Mouse (Mus musculus): ENCODE results near the gene Ankrd28. TPM values are rescaled to one million over a fixed set of nuclear protein-coding genes. Genes with fewer than 3 reads are reported as not detected.
"Not testable (repeated sequence)": the region's sequence is repeated elsewhere in the genome, so short reads cannot be mapped to it uniquely, and the experiment has no call there.

The Ankrd28 gene
- total RNA-seq, 2 experiments from 2014 or later: 21.4 to 26.2 TPM

DNA sequence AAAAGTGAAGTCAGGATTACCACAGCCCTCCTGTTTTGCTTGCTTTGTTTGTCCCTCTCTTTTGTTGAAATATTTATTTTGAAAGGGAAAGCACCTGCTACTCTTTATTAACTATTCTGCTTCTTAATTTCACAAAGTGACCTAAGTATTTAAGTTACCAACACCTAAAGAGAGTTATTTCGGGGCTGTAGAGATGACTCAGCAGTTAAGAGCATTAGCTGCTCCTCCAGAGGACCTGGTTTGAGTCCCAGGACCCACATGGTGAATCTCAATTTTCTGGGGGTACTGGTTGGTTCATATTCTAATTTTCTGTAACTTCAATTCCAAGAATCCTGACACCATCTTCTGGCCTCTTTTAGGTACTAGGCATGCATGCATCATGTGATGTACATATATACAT, 34.9 kb downstream of the Ankrd28 start:
- no peak for ATAC-seq (replicated peaks; ENCODE audit: low FRiP score, poor library complexity, severe bottlenecking)

GRCm38 (mm10) chr14:31794776-31795126, 35.7 kb downstream of the Ankrd28 start:
- ATAC-seq (replicated peaks; ENCODE audit: low FRiP score, poor library complexity, severe bottlenecking): no peak

GRCm38 (mm10) chr14:31793979-31794775, 36.3 kb downstream of the Ankrd28 start:
- peak; percentile 54; the same call in 1 of the 2 replicates for ATAC-seq (replicated peaks; ENCODE audit: low FRiP score, poor library complexity, severe bottlenecking)

GRCm38 (mm10) chr14:31790797-31791196, 39.7 kb downstream of the Ankrd28 start:
- no peak for ATAC-seq (replicated peaks; ENCODE audit: low FRiP score, poor library complexity, severe bottlenecking)

GRCm38 (mm10) chr14:31786906-31787305, 43.5 kb downstream of the Ankrd28 start:
- no peak for ATAC-seq (replicated peaks; ENCODE audit: low FRiP score, poor library complexity, severe bottlenecking)

DNA sequence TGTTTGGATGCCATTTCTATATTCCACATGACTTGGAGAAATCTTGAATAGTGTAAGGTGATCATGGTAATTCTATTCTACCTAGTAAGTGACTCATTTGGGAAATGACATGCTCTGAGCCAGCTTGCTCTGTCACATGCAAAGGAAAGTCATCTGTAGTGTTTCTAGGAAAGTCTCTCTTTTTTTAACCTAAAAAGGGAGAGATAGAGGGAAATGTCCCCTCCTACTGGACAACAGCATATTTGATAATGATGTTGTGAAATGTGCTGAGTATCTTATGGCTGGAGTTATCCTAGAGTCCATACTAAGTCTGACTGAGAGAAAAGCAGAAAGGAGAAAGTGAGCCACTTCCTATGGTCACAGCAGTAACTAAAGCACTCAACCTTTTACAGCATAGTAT, 44.8 kb downstream of the Ankrd28 start:
- no peak for ATAC-seq (replicated peaks; ENCODE audit: low FRiP score, poor library complexity, severe bottlenecking)

DNA sequence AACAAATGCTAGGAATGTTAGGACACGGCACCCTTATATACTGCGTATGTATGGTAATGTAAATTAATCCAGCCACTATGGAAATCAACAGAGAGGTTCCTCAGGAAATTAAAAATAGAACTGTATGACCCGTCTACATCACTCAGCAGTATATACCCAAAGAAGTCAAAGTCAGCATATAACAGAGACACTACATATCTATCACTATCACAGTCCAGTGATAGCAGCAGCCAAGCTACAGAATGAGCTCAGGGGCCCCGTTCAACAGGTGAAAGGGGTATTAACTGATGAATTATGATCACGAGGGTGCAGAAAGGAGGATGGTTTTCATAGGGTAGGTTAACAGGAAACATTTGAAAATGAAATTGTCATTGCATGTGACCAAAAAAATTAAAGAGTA, 45.5 kb downstream of the Ankrd28 start:
- no peak for ATAC-seq (replicated peaks; ENCODE audit: low FRiP score, poor library complexity, severe bottlenecking)

- peak; percentile 64 for ATAC-seq (replicated peaks; ENCODE audit: low FRiP score, poor library complexity, severe bottlenecking)
These were observed 49.0 kb downstream of the Ankrd28 start for GRCm38 (mm10) chr14:31781309-31782049.

DNA sequence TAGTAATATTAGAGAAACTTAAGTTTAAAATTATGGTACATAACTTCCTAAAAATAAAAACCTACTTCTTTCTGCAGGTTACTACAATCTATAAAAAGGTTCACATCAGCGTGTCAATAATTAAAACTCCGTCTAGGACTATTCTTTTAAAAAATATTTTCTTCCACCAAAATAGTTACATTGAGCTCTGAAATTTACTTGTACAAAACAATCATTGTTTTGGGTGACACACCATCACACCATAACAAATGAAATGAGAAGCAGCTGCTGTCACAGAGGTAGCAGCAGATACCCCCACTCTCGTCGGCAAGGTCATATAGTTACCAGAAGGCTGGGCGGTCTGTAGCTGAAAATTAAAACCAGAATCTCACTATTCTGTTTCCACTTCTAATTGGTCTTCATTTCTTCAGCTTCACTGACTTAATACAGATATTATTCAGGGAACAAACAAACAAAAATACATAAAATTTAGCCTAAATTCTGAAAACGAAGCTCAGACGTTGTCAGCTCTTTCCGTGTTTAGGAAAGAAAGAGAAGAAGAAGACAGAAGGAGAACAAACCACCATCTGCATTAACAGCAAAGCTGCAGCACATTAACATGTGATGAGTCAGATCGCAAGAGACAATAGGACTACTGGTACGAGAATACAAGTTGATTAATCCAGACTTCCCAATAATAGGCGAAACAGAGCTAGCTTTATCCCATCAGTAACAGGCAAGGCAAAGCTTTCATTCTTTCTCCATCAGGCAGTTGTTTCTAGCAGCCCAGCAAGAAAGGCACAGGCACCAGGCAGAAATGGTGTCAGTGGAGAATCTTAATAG, 49.8 kb downstream of the Ankrd28 start:
- ATAC-seq (replicated peaks; ENCODE audit: low FRiP score, poor library complexity, severe bottlenecking): peak; percentile 59

GRCm38 (mm10) chr14:31773518-31773917, 56.9 kb downstream of the Ankrd28 start:
- ATAC-seq (replicated peaks; ENCODE audit: low FRiP score, poor library complexity, severe bottlenecking): no peak

DNA sequence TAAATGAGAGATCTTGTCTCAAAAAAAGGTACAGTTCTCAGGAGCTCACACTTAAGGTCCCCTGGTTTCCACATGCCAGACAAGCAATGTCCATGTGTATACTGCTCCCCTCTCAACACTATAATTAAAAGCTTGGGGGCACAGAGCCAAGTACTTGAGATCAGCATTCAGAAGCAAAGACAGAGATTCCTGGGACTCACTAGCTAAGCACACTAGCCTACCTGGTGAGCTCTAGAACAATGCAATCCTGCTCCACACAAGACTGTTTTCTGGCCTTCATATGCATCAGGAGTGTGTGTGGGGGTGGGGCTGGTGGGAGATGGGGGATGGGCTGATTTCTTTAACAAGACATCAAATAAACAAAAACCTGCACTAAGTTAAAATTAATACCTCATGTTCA, 58.2 kb downstream of the Ankrd28 start:
- no peak for ATAC-seq (replicated peaks; ENCODE audit: low FRiP score, poor library complexity, severe bottlenecking)

DNA sequence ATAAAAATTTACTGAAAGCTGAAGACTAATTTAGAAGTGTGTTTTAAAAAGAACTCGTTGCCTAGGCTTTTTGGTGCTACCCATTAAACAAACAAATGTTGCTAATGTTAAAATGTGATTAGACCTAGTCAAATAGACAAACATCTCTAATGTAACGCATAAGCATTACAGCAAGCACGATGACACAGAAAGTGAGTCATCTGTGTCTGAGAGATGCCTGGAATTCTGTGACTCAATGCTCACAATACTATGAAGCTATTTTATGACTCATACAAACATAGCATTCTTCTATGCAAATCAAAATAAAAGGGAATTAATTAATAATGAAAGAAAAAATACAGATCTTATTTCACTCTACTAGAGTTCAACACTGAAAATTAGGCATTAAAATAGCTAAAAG, 61.9 kb downstream of the Ankrd28 start:
- ATAC-seq (replicated peaks; ENCODE audit: low FRiP score, poor library complexity, severe bottlenecking): no peak

DNA sequence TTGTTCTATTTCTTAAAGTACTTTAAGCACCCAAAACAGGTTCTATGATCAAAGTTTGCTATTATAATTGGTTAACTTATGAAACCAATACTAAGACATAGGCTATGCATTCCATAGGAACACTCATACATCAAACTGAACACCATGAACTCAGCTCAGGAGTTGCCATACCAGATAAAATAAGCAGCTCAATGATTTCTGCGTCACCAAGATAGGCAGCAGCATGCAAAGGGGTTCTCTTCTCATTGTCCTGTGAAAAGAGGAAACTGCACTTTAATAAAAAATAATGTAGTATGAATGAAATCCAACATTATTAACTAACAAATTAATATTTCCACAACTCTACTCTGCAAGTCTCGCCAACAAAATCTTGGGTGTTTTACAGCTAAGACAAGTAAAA, 66.4 kb downstream of the Ankrd28 start:
- ATAC-seq (replicated peaks; ENCODE audit: low FRiP score, poor library complexity, severe bottlenecking): no peak

GRCm38 (mm10) chr14:31761727-31762126, 68.7 kb downstream of the Ankrd28 start:
- no peak for ATAC-seq (replicated peaks; ENCODE audit: low FRiP score, poor library complexity, severe bottlenecking)

DNA sequence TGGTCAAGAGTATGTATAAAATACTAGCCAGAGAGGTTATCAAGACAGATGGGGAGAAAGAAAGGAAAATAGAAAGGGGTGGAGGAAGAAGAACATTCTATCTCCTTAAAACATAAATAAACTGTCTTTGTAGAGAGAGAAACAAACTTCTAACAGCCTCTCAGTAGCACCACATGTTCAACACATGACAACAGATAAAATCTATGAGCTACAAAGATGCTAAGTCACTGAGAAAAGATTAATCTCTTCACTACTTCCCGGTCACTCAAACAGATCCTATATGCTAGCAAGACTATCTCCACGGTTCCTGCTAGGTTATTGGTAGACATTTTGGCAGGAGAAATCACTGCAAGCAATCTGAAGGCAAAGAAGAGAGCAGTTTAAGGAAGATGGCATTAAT, 71.3 kb downstream of the Ankrd28 start:
- no peak for ATAC-seq (replicated peaks; ENCODE audit: low FRiP score, poor library complexity, severe bottlenecking)

DNA sequence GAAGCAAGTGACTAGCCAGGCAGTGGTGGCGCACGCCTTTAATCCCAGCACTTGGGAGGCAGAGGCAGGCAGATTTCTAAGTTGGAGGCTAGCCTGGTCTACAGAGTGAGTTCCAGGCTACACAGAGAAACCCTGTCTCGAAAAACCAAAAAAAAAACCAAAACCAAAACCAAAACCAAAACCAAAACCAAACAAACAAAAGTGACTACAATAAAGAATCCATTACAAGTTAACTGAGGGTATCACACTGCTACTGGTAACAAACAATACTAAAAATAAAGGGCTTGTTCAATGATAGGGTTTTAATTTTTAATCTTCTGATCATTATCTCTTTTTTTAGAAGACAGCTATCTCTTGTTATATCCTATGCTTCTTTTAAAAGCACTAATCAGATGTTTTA, 72.0 kb downstream of the Ankrd28 start:
- ATAC-seq (replicated peaks; ENCODE audit: low FRiP score, poor library complexity, severe bottlenecking): not testable (repeated sequence)

DNA sequence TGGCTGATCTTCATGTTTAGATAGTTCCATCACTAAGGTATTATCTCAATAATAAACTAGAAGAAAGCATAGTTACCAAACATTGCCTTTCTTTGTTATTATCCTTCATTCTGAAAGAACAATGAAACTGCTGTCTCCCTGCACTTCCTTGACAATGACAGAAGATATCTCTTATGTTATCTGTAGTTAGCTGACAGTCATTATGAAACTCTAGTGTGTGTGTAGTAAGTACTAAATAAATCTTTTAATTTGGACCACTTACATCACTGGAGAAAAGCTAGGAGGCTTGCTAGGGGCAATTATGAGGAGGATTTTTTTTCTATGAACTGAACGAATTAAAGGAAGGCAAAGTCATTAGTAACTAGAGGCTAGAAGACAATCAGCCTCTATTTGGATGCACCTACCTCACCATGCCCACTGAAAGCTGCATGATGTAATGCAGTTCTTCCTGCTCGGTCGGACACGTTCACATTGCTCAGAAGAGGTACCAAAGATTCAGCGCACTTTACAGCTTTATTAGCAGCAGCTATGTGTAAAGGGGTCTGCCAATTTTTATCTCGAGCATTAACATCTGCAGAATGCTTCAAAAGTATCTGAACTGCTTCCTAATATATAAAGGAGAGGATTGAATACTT, 82.1 kb downstream of the Ankrd28 start:
- no peak for ATAC-seq (replicated peaks; ENCODE audit: low FRiP score, poor library complexity, severe bottlenecking)

DNA sequence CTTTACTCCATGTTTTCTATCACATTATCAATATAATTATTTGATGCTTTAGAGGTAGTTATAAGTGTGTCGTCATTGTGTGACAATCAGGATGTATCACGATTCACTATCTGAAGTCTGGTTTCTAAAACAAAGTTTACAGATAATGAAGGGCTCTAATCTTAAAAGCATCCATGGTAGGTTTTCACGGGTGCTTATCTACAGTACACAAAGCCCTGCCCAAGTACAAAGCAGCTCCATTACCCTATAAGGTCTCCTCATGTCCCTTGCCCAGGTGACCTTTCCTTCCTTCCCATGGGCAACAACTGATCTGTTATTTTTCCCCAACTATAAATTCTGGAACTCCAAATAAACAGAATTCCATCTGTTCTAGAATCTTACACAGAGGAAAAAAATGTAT, 87.9 kb downstream of the Ankrd28 start:
- no peak for ATAC-seq (replicated peaks; ENCODE audit: low FRiP score, poor library complexity, severe bottlenecking)

DNA sequence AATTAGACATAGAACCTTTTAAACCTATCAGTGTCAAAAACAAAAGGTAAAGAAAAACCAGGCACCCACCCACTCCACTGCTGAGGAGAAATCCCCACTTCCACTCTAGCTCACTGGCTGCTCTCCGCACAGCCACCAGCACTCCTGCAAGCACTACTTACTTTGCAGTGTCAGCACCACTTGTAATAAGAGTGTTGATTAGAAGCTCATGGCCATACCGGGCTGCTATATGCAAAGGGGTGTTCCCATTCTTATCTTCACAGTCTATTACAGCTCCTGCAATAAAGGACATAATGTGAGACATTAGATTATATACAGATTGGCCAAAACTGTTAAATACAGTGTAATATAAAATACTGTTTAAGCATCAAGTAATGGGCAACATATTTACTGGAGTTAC, 95.6 kb downstream of the Ankrd28 start:
- no peak; the same call in 1 of the 2 replicates for ATAC-seq (replicated peaks; ENCODE audit: low FRiP score, poor library complexity, severe bottlenecking)

DNA sequence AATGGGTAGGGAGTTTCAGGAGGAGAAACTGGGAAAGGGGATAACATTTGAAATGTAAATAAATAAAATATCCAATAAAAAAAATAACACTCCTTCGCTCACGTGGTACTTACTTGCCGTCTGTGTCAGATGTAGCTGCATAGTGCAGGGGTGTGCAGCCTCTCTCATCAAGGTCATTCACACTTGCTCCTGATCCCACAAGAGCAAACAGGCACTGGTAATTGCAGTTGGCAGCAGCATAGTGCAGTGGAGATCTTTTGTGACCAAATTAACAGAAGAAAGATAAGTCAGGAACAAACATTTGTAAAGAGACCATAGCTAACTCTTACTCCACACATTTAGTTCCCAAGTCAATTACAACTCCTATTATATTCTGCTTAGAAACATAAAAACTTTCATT, 102.9 kb downstream of the Ankrd28 start:
- ATAC-seq (replicated peaks; ENCODE audit: low FRiP score, poor library complexity, severe bottlenecking): no peak
